Mouse (Mus musculus): ENCODE measurements around the gene Taf5l. TPM values are rescaled to one million over a fixed set of nuclear protein-coding genes. Genes with fewer than 3 reads are reported as not detected.
"Not testable (repeated sequence)": the region's sequence is repeated elsewhere in the genome, so short reads cannot be mapped to it uniquely, and the experiment has no call there.

Taf5l gene
- total RNA-seq, 2 experiments from 2014 or later, result 15.5 to 15.6 TPM

GRCm38 (mm10) chr8:124014299-124014698 lies 6.9 kb downstream of the Taf5l start:
- DNase-seq, result not testable (repeated sequence)

- DNase-seq, result no peak
These were observed 9.1 kb downstream of the Taf5l start for GRCm38 (mm10) chr8:124011989-124012586.

- no peak for DNase-seq
These were observed 9.6 kb downstream of the Taf5l start for GRCm38 (mm10) chr8:124011580-124011979.

GRCm38 (mm10) chr8:124007829-124008228 lies 13.4 kb downstream of the Taf5l start:
- no peak for DNase-seq

GRCm38 (mm10) chr8:124002546-124003108 lies 18.6 kb downstream of the Taf5l start:
- DNase-seq, result no peak

GRCm38 (mm10) chr8:123999568-123999967 lies 21.6 kb downstream of the Taf5l start:
- peak; percentile 24 for DNase-seq

GRCm38 (mm10) chr8:123993997-123994396 lies 27.2 kb downstream of the Taf5l start:
- DNase-seq, result no peak

GRCm38 (mm10) chr8:123993597-123993996 lies 27.6 kb downstream of the Taf5l start:
- DNase-seq, result no peak

GRCm38 (mm10) chr8:123992587-123992986 lies 28.6 kb downstream of the Taf5l start:
- DNase-seq, result no peak

- no peak for DNase-seq
These were observed 30.7 kb downstream of the Taf5l start for GRCm38 (mm10) chr8:123990277-123991049.

GRCm38 (mm10) chr8:123989128-123989527 lies 32.1 kb downstream of the Taf5l start:
- DNase-seq, result no peak

- no peak for DNase-seq
These were observed 32.6 kb downstream of the Taf5l start for GRCm38 (mm10) chr8:123988605-123989038.

- peak; percentile 90 for DNase-seq
These were observed 38.3 kb downstream of the Taf5l start, which contains the start of gene Abcb10 for GRCm38 (mm10) chr8:123982826-123983400. Gene Abcb10, minus strand, starts transcription at chr8:123983122.

- DNase-seq, result peak; percentile 47
These were observed 38.9 kb downstream of the Taf5l start for GRCm38 (mm10) chr8:123982291-123982793.

- DNase-seq, result no peak
These were observed 39.5 kb downstream of the Taf5l start for GRCm38 (mm10) chr8:123981674-123982073.

GRCm38 (mm10) chr8:123980239-123980638 lies 41.0 kb downstream of the Taf5l start:
- no peak for DNase-seq

GRCm38 (mm10) chr8:123978926-123979325 lies 42.3 kb downstream of the Taf5l start:
- DNase-seq, result no peak

- peak; percentile 37 for DNase-seq
These were observed 42.9 kb downstream of the Taf5l start for GRCm38 (mm10) chr8:123978166-123978838.

GRCm38 (mm10) chr8:123977499-123977898 lies 43.7 kb downstream of the Taf5l start:
- no peak for DNase-seq

- DNase-seq, result no peak
These were observed 47.7 kb downstream of the Taf5l start for GRCm38 (mm10) chr8:123973495-123973894.

GRCm38 (mm10) chr8:123966896-123967295 lies 54.3 kb downstream of the Taf5l start:
- DNase-seq, result no peak

- no peak for DNase-seq
These were observed 59.8 kb downstream of the Taf5l start for GRCm38 (mm10) chr8:123961371-123961770.

Data from gastrocnemius, postnatal 10 days (tissue).